Mouse (Mus musculus) embryo, embryonic 10.5 days (tissue): ENCODE measurements around the gene Tub.

Experiments used
- DNase-seq: peaks from one replicate; pipeline ENCODE4 v3.0.0-alpha.2; 2015; ENCODE audit warnings: low spot score

Tub gene

DNA sequence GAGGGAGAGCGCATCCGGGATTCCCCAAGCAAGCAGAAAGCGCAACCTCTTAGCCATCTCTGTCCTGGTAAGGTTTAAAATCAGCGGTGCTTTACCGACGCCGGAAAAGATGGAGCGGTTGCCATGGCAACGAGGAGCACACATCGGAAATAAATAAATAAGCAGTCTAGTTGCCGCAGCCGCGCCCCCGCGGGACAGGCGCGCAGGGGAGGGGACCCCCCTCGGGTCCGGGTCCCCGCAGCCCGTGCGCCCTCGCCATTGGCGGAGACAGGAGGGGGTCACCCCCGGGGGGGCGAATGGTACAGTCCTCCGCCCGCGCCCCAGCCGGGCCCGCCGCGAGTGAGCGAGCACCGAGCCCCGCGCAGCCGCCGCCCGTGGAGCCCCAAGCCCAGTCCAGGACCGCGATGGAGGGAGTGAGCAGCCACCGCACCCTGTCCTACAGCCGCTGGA, at the start of gene Tub:
Tub (plus strand) TSS at position 27 of the 450 bp plus-strand sequence.
- peak; percentile 81 for DNase-seq

DNA sequence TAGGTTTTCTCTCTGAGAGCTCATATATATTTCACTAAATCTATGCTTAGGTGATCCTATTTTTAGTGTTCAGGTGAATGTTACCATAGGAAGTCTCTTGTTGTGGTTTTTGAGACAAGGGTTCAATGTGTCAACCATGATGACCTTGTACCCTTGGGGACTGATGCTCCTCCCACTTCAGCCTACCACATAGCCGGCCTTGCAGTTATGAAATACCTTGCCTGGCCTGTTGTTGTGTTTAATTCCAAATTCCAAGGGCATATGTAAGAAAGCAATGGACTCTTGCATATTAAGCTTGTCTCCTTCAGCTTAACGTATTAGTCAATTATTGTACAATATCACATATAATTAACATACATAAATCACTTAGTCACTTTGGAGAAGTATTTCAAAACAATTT, 46.2 kb upstream of the Tub start:
- DNase-seq = no peak

DNA sequence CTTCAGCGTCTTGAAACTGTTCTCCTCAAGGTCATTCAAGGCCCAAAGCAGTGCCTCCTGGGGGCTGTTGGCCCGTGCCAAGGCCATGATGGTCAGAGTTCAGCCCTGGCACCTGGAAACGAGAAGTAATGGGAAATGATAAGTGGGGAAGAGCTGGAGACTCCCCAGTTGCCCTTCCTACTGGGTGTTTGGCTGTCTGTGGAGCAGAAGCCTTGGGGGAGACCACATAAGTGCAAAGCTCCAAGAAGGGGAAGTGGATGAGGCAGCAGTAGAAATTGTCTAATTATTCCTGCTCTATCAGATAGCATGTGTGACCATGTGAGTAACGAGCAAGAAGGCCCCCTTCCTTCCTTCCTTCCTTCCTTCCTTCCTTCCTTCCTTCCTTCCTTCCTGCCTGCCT, 23.1 kb upstream of the Tub start:
- no peak for DNase-seq

DNA sequence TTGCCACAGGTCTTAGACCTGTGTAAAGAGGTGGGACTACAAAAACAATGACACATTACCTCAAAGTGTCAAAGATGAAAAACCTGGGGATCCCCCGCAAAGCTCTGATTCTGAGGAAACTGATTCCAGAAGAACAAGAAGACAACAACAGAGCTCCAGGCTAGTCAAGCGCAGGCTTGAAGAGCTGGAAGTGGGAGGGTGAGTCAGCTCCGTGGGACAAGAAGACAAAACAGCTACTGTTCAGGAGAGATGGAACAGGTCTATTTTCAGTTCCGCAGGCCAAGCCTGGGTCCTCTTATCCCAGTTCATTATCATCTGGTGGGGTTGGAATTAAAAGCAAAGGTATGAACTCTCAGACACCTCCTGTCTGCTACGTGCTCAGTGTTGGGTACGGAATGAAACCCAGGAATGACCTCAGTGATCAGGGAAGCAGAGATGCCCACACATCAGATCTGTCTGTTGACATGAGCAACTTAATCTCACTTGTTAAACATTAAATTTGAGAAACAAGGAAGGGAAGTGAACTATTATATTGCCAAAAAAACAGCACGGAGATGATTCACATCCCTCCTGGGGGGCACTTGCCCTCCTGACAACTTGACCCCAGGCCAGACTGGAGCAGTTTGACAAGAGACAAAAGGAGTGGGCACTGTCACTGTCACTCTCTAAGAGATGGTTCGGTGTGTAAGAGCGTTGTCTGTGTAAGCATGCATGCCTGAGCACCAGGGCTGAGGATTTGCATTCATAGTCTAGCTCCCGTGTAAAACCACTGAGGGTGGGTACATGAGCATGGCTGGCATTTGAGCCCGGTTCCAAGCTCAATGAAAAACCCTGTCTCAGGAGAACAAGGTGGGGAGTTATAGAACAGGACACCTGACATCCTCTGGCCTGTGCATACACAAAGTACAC, 21.6 kb upstream of the Tub start:
- no peak for DNase-seq

DNA sequence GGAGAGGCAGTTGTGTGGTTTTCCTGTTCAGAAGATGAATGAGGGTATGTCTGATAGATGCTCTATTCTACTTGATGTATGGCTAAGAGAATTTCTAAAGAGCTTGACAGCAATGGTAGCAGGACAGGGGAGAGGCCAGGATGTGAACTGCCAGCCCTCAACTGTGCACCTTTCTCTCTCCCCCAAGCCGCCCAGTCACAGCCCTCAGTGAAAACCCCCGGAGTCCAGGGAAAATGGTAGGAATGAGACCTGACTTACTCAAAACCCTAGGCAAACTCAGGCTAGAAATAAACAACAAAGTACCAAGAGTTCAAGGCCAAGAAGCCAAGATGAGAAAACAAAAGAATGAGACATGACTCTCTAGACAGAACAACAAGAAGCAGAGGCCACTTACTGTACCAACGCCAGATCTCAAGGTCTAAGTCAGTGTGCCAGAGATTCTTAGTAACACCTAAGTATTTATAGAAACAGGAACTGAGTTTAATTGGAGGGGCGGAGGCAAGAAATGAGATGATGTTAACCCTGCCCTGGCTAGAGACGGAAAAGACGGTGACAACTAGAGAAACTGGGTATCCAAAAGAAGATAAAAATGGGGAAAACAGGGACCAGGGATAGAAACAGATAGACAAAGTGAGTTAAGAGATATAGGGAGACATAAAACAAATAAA, 20.3 kb upstream of the Tub start, which contains the start of gene Nlrp10:
Nlrp10 (minus strand) TSS at position 453 of the 668 bp plus-strand sequence.
- no peak for DNase-seq

DNA sequence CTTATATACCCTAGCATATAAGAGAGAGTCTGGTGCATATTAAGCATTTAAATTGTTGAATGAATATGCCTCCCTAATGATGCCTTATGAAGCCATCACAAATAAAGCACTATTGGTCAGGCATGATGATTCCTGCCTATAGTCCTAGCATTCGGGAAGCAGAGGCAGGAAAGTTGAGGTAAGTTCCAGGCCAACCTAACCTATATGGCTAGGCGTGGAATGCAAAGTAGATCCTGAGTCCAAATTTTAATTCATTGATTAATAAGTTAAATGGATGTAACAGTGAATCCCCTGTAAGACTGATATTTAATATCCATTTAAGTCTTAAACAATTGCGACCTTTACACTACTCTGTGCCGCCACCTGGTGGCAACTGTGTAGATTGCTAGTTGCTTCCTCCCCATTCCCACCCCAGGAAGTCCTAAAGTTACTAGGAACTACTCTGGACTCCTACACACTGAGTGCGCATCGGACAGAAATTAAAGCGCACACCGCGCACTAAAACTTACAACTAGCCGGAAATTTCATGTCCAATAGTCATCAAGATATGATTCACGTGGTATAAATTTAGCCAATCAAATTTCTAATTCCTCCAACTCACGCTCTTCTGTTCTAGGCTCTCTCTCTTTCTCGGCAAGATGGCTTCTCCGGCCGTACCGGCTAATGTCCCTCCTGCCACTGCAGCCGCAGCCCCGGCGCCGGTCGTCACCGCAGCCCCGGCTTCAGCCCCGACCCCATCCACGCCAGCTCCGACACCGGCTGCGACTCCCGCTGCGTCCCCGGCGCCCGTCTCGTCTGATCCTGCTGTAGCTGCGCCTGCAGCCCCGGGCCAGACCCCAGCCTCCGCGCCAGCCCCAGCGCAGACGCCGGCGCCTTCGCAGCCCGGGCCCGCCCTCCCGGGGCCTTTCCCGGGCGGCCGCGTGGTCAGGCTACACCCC, 16.1 kb upstream of the Tub start, which contains the start of gene Eif3f:
Eif3f (plus strand) TSS at position 624 of the 938 bp plus-strand sequence.
- DNase-seq = peak; percentile 98

DNA sequence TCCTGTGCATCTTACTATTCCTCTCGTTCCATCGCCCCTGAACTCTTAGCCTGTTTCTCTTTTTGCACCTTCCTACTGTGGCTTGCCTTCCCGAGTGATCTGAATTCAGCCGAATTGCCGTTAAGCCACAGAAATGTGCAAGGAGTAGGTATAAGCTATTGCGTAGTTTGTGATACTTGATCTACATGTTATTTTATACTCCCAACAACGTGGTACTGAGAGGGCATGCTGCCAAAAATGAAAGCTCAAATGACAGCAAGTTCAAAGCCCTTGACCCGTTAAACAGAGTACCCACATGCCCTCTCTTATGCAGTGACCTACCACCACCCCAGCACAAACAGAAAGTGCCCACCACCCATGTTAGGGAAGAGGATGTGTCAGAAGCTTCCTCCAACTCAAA, 15.3 kb upstream of the Tub start:
- no peak for DNase-seq

DNA sequence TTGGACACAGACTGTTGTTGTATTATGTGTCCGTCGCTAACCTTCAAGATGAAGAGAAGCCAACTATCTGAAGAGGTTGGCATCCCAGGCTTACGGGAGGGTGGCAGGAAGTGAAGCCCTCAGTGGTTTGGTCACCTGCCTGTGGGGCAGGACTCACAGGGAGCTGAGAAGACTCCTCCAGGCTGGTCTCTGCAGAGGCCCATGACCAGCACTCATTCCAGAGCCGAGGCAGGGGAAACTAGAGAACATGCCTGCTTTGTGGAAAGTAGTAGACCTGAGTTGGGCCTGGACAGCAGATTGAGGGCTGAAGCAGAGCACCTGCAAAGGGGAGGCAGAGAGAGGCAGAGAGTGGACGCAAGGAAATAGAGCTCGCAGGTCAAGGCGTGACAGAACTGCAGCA, 14.7 kb upstream of the Tub start:
- no peak for DNase-seq

DNA sequence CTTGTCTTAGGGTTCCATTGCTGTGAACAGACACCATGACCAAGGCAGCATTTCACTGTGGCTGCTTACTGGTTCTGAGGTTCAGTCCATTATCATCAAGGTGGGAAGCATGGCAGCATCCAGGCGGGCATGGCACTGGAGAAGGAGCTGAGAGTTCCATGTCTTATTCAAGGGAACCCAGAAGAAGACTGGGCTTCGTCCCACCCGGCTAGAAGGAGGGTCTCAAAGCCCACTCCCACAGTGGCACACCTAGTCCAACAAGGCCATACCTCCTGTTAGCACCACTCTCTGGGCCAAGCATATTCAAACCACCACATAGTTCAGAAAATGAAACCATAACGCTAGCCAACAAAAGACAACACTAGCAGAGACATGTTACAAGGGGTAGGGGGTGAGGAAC, 13.5 kb upstream of the Tub start:
- DNase-seq = no peak

DNA sequence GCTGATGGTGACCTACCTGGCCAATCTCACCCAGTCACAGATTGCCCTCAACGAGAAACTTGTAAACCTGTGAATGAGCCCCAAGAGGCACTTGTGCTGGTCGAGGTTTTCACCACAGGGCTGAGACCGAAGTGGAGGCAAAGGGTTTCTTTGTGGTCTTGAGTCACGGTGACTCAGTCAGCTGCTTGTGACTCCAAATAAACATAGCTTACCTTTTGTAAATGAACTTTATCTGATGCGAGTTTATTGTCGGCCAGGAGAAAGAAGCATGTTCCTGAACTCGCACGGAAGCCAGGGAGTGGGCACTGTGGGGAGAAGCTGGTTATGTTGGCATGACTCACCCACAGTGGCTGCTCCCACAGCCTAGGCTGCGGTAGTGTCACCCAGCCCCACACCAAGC, 8.7 kb upstream of the Tub start:
- no peak for DNase-seq

DNA sequence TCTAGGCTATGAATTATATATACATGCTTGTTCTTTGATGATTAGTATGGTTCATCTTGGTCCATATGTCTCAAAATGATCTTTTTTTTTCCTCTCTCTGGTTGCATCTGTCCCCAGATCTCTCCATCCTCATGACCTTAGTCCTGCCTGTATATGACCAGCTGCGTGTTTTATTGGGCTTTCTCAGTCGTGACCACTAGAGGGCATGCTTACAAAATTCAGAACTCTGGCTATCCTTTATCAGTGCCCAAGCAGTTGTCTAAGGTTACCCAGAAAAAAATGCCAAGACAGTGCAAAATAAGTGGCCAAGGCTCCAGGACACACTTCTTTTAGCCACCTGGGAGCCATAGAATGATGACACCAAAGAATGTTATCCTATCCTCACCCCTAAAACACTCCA, 6.1 kb upstream of the Tub start:
- peak; percentile 80 for DNase-seq

DNA sequence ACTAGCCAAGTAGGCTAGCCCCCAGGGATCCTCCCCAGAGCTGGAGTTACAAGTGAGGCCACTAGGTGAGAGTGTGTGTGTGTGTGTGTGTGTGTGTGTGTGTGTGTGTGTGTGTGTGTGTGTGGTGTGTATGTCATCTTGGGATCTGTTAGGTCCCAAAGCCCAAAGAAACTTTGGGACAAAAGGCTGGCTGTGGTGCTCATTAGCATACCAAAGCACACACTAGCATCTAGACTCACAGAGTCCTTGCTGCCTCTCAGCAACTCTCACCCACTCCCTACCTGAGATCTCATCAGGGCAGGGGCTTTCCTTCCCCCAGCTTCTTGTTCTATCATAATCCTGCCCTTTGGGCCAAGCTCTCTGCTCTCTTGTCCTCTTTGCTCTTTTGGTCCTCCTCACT, 1.5 kb upstream of the Tub start:
- DNase-seq = no peak

DNA sequence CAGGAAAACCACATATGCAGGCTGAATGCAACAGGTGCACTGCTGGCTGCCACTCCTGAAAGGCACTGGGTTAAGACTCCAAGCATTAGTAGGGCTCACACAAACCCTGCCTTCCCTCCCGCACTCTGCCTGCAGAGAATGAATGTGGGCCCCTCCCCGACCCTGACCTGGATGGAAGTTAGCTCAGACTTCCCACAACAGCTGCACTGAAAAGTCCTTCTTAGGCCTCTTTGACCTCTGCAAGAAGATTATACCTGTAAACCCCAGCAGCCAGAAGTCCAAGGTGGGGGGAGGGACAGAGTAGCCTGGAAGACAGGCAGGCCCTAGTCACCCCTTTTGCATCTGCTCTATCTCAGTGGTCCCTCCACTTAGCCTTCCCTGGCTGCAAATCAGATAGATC, 837 bp upstream of the Tub start:
- no peak for DNase-seq

DNA sequence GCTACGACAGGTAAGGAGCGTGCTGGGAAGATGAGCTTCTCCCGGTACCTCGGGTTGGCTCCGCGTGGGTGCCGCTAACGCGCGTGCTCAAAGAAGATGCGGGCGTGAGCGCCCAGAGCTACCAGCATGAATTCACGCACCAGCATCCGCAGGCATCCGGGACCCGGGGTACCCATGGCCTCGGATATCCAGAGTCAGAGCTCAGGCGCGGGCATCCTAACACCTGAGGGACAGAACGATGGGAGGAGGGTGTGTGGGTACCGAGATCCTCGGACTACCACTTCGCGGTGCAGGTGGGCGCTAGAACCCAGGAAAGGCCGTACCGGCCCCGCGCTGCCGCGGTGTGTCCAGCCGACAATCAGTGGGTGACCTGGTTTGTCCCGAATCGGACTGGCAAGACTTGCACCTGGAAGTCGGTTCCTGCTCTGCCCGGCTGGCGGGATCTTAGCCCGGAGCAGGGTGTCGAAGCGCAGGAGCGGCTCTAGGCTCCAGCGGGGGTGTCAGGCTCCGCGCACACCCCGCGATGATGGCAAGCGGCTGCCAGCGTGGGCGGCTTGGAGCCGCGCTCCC, 709 bp downstream of the Tub start:
- peak; percentile 21 for DNase-seq

DNA sequence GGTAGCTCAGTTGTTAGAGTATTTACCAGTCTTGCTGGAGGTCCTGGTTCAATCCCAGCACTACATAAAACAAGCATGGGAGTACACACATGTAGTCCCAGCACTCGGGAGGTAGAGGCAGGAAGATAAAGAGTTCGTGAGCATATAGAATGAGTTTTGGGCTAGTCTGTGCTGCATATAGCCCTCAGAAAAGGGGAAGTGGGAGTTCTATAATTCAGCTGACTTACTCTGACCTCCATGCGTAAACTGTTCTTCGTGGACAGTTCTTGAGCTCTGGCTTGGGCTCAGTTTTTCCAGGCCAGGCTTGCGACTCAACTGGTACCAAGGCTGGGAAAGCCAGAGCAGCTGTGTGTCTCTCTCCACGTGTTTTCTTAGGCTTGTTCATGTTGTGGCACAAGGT, 2.7 kb downstream of the Tub start:
- no peak for DNase-seq

DNA sequence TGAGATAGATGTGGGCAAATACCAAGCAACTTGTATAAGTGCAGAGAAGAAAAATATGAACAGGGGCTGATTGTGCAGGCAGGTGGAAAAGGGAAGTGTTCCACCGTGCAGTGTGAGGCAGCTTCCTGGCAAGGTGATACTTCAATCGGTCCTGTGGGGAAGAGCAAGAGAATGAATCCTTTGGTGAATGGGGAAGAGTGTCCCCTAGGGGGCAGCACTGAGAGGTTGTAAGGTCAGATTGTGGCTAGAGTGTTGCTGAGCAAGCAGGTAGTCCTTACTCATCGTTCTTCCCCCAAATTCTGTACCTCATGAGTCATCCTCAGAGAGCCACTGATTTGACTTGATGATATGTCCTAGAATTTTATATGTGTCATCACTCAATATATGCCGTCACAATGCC, 4.0 kb downstream of the Tub start:
- peak; percentile 70 for DNase-seq

DNA sequence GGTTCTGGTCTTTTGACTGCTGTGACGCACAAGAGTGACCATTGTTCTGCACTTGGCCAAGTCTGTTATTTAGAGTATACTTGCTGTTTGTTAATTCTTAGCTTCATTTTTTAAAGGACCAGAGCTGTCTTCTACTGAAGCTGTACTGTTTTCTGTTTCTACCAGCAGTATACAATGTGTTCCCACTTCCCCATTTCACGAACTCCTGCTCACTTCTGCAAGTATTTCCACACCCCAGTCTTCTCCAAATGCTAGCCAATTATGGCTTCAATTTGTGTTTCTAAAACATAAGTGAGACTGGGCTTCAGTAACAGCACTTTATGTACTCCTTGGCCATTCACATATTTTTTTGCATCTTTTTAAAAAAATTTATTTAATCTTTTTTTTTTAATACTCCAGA, 7.6 kb downstream of the Tub start:
- DNase-seq = no peak

DNA sequence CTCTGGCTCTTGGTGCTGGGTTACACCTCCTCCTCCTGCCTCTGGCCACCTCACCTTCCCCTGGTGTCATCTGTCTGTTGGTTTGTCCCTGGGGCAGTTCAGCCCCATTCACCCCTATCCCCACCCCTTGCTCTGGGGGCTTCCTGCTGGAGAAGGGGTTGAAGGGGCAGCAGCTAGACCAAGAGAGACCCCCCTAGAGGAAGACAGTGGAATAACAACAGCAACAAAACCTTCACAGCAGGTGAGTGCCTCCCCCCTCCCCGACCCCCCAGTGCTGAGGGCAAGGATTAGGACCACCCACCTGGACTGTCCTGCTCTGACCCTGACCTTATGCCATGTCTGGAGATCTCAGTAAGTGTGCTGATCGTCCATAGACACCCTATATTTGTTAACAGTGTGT, 15.8 kb downstream of the Tub start:
- DNase-seq = no peak

DNA sequence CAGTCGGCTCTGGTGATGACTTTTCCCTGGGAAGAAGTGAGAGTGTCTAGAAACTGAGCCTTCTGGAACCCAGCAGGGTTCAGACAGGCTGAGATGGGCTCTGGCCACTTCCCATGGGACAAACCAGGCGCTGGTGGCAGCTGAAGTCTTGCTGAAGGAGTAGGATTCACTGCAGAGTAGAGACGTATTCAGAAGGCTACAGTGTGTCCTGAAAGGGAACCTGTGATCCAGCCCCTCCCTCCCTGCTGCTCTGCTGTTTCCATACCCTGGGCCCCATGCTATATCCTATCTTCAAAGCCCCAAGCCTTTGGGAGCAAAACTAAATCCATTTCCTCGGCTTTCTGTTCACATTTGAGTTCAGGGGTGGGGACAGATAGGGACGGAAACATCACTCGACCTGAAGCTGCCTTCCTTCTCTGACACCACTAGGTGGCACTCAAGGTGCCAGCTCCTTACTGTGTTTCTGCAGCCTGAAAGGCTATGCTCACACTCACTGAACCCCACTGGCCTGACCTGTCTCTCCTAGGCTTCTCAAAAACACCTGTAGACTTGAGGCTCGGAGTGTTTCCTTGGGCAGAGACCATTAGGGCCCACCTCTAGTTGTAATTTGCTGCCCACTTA, 16.7 kb downstream of the Tub start:
- DNase-seq = peak; percentile 86

DNA sequence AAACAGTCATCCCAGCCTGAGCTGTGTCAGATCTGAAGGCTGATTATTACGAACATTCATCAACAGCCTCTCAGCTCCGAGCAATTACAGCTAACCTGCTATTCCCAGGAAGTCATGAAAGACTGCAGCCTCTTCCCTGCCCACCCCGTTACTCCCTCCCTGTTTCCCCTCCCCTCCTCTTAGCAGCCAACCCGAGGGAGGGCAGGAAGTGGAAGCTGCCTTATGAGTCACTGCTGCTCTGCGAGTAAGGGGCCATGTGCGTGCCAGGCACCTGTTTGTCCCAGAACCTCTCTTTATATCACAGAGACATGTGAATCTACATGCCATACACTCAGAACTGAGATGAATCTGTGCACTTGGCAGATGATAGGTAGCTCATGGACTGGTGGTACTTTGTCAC, 18.1 kb downstream of the Tub start:
- no peak for DNase-seq

DNA sequence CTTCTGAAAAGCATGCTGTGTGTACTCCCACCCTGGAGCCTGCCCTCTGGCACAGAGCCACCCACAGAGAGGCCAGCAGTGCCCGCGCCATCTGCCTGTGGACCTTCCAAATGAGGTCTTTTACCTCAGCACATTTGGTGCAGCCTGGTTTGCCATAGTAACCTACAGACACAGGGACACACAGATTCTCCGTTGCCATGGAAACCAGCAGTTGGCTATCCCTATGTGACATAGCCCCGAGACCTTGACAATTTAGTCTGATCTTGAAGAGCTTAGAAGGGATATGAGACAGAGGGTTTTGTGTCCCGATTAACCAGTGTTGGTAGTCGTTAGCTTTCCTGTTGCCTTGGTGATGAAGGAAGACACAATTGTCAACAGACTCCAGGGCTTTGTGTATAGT, 22.1 kb downstream of the Tub start:
- peak; percentile 77 for DNase-seq
